Mouse (Mus musculus) midbrain, embryonic 12.5 days (tissue): ENCODE data around the gene Tmem135. TPM values are rescaled to one million over a fixed set of nuclear protein-coding genes. Genes with fewer than 3 reads are reported as not detected.

ENCODE experiments used
- ATAC-seq: fragments of 200-750 bp; cut with Nextera tagmentation; 2 replicates; pipeline ENCODE4 v1.8.0; 2017; ENCODE audit warnings: low read depth, moderate TSS enrichment, moderate library complexity; ENCODE audit not compliant: low FRiP score
- H3K27ac ChIP-seq: fragments of 300-500 bp; sonication (generic); replicated peaks from 2 replicates; pipeline ENCODE4 v1.5.1; 2016; ENCODE audit warnings: mild to moderate bottlenecking
- H3K27me3 ChIP-seq: fragments of 300-500 bp; sonication (generic); 2 replicates; pipeline ENCODE4 v1.6.1; 2016; ENCODE audit warnings: mild to moderate bottlenecking
- H3K36me3 ChIP-seq: fragments of 300-500 bp; sonication (generic); 2 replicates; pipeline ENCODE4 v1.6.1; 2016
- H3K4me1 ChIP-seq: fragments of 300-500 bp; sonication (generic); 2 replicates; pipeline ENCODE4 v1.6.1; 2016
- H3K4me2 ChIP-seq: fragments of 300-500 bp; sonication (generic); replicated peaks from 2 replicates; pipeline ENCODE4 v1.6.1; 2016; ENCODE audit warnings: mild to moderate bottlenecking, moderate library complexity
- H3K4me3 ChIP-seq: fragments of 300-500 bp; sonication (generic); 2 replicates; pipeline ENCODE4 v1.5.1; 2016; ENCODE audit warnings: mild to moderate bottlenecking
- H3K9ac ChIP-seq: fragments of 300-500 bp; sonication (generic); replicated peaks from 2 replicates; pipeline ENCODE4 v1.6.1; 2016; ENCODE audit warnings: mild to moderate bottlenecking, moderate library complexity
- H3K9me3 ChIP-seq: fragments of 300-500 bp; sonication (generic); 2 replicates; pipeline ENCODE4 v1.6.1; 2016; ENCODE audit warnings: mild to moderate bottlenecking
- WGBS: fragments of 180-500 bp; shearing (Covaris S2); methylation state at CpG from one replicate; pipeline ENCODE4 v1.1.7; 2016; 5-methylcytosine and 5-hydroxymethylcytosine counted together
- polyA plus RNA-seq: library from polyadenylated mRNA; unstranded; fragments of >200 nt; fragmentation: Nextera tagmentation; extraction: Ambion mirVana; gene quantifications from 2 replicates; pipeline ENCODE4 v1.2.1, GENCODE M21; 2016

The Tmem135 gene
- polyA plus RNA-seq, 1 experiment from 2014 or later = 19.1 TPM

GRCm38 (mm10) chr7:89193459-89193858, 210.6 kb downstream of the Tmem135 start:
- Histone ChIP-seq H3K4me2 (no peak overlapping the region), H3K9me3 (no peaks in the 10 kb centered on the region), H3K27ac (no peak overlapping the region), H3K9ac (no peak overlapping the region), H3K4me1 (0 out of 2 replicates have a peak, but pooled peaks cover 3% of the 10 kb centered on the region), H3K4me3 (no peak overlapping the region), H3K27me3 (no peaks in the 10 kb centered on the region), H3K36me3 (no peaks in the 10 kb centered on the region)
- ATAC-seq = no peak
- 81% methylated on average over 5 of the region's 5 CpGs for WGBS

- Histone ChIP-seq H3K27ac (no peak overlapping the region), H3K4me3 (no peak overlapping the region), H3K4me2 (no peak overlapping the region), H3K36me3 (no peaks in the 10 kb centered on the region), H3K9me3 (no peaks in the 10 kb centered on the region), H3K9ac (no peak overlapping the region), H3K4me1 (no peaks in the 10 kb centered on the region), H3K27me3 (no peaks in the 10 kb centered on the region)
- 86% methylated on average over 4 of the region's 4 CpGs for WGBS
- ATAC-seq = no peak
These were observed 220.1 kb downstream of the Tmem135 start for GRCm38 (mm10) chr7:89183928-89184327.

GRCm38 (mm10) chr7:89182943-89183342, 221.1 kb downstream of the Tmem135 start:
- 87% methylated on average over 5 of the region's 5 CpGs for WGBS
- no peak overlapping the region for H3K27ac ChIP-seq
- H3K4me1 ChIP-seq = no peaks in the 10 kb centered on the region
- no peaks in the 10 kb centered on the region for H3K27me3 ChIP-seq
- H3K9me3 ChIP-seq = no peaks in the 10 kb centered on the region
- H3K36me3 ChIP-seq = no peaks in the 10 kb centered on the region
- ATAC-seq = no peak
- no peak overlapping the region for H3K4me2 ChIP-seq
- H3K4me3 ChIP-seq = no peak overlapping the region
- H3K9ac ChIP-seq = no peak overlapping the region

GRCm38 (mm10) chr7:89181285-89181684, 222.7 kb downstream of the Tmem135 start:
- no peak overlapping the region for H3K4me3 ChIP-seq
- ATAC-seq = no peak
- H3K27me3 ChIP-seq = no peaks in the 10 kb centered on the region
- H3K9me3 ChIP-seq = no peaks in the 10 kb centered on the region
- H3K4me2 ChIP-seq = no peak overlapping the region
- H3K27ac ChIP-seq = no peak overlapping the region
- H3K4me1 ChIP-seq = no peaks in the 10 kb centered on the region
- 64% methylated on average over 1 of the region's 1 CpGs for WGBS
- H3K9ac ChIP-seq = no peak overlapping the region
- H3K36me3 ChIP-seq = no peaks in the 10 kb centered on the region

- Histone ChIP-seq H3K9me3 (no peaks in the 10 kb centered on the region), H3K4me1 (no peaks in the 10 kb centered on the region), H3K9ac (no peak overlapping the region), H3K36me3 (no peaks in the 10 kb centered on the region), H3K4me2 (no peak overlapping the region), H3K27me3 (no peaks in the 10 kb centered on the region), H3K27ac (no peak overlapping the region), H3K4me3 (no peak overlapping the region)
- WGBS = 83% methylated on average over 2 of the region's 2 CpGs
- ATAC-seq = no peak
These were observed 225.4 kb downstream of the Tmem135 start for GRCm38 (mm10) chr7:89178601-89179000.

- no peak for ATAC-seq
- no peak overlapping the region for H3K4me3 ChIP-seq
- no peaks in the 10 kb centered on the region for H3K36me3 ChIP-seq
- no peaks in the 10 kb centered on the region for H3K9me3 ChIP-seq
- H3K4me1 ChIP-seq = no peaks in the 10 kb centered on the region
- no peak overlapping the region for H3K4me2 ChIP-seq
- no peaks in the 10 kb centered on the region for H3K27me3 ChIP-seq
- no peak overlapping the region for H3K9ac ChIP-seq
- no peak overlapping the region for H3K27ac ChIP-seq
These were observed 226.1 kb downstream of the Tmem135 start for GRCm38 (mm10) chr7:89177926-89178325.

- no peak overlapping the region for H3K4me3 ChIP-seq
- ATAC-seq = no peak
- H3K4me2 ChIP-seq = no peak overlapping the region
- H3K27ac ChIP-seq = no peak overlapping the region
- H3K4me1 ChIP-seq = no peaks in the 10 kb centered on the region
- H3K27me3 ChIP-seq = no peaks in the 10 kb centered on the region
- no peaks in the 10 kb centered on the region for H3K9me3 ChIP-seq
- H3K9ac ChIP-seq = no peak overlapping the region
- H3K36me3 ChIP-seq = no peaks in the 10 kb centered on the region
- 91% methylated on average over 4 of the region's 4 CpGs for WGBS
These were observed 229.6 kb downstream of the Tmem135 start for GRCm38 (mm10) chr7:89174430-89174829.

- no peak for ATAC-seq
- 67% methylated on average over 1 of the region's 1 CpGs for WGBS
- no peaks in the 10 kb centered on the region for H3K9me3 ChIP-seq
- no peak overlapping the region for H3K27ac ChIP-seq
- no peak overlapping the region for H3K9ac ChIP-seq
- H3K4me1 ChIP-seq = no peaks in the 10 kb centered on the region
- H3K4me2 ChIP-seq = no peak overlapping the region
- no peaks in the 10 kb centered on the region for H3K36me3 ChIP-seq
- H3K27me3 ChIP-seq = no peaks in the 10 kb centered on the region
- no peak overlapping the region for H3K4me3 ChIP-seq
These were observed 231.0 kb downstream of the Tmem135 start for GRCm38 (mm10) chr7:89173018-89173417.

- H3K9ac ChIP-seq = no peak overlapping the region
- H3K27me3 ChIP-seq = no peaks in the 10 kb centered on the region
- H3K27ac ChIP-seq = no peak overlapping the region
- no peak overlapping the region for H3K4me3 ChIP-seq
- H3K4me1 ChIP-seq = no peaks in the 10 kb centered on the region
- ATAC-seq = no peak
- WGBS = 86% methylated on average over 4 of the region's 4 CpGs
- H3K9me3 ChIP-seq = no peaks in the 10 kb centered on the region
- H3K4me2 ChIP-seq = no peak overlapping the region
- H3K36me3 ChIP-seq = no peaks in the 10 kb centered on the region
These were observed 232.1 kb downstream of the Tmem135 start for GRCm38 (mm10) chr7:89171790-89172467.

- Histone ChIP-seq H3K4me3 (no peak overlapping the region), H3K9me3 (no peaks in the 10 kb centered on the region), H3K27me3 (no peaks in the 10 kb centered on the region), H3K4me2 (no peak overlapping the region), H3K9ac (no peak overlapping the region), H3K4me1 (no peaks in the 10 kb centered on the region), H3K27ac (no peak overlapping the region), H3K36me3 (no peaks in the 10 kb centered on the region)
- no peak for ATAC-seq
- 27% methylated on average over 2 of the region's 2 CpGs for WGBS
These were observed 235.4 kb downstream of the Tmem135 start for GRCm38 (mm10) chr7:89168606-89169005.

GRCm38 (mm10) chr7:89165528-89165927, 238.5 kb downstream of the Tmem135 start:
- Histone ChIP-seq H3K4me2 (no peak overlapping the region), H3K9me3 (no peaks in the 10 kb centered on the region), H3K27ac (no peak overlapping the region), H3K36me3 (no peaks in the 10 kb centered on the region), H3K9ac (no peak overlapping the region), H3K27me3 (no peaks in the 10 kb centered on the region), H3K4me3 (no peak overlapping the region), H3K4me1 (no peaks in the 10 kb centered on the region)
- no peak for ATAC-seq
- 80% methylated on average over 4 of the region's 4 CpGs for WGBS

- WGBS = 86% methylated on average over 6 of the region's 6 CpGs
- Histone ChIP-seq H3K9ac (no peak overlapping the region), H3K36me3 (no peaks in the 10 kb centered on the region), H3K27ac (no peak overlapping the region), H3K4me3 (no peak overlapping the region), H3K4me1 (no peaks in the 10 kb centered on the region), H3K4me2 (no peak overlapping the region), H3K27me3 (no peaks in the 10 kb centered on the region), H3K9me3 (no peaks in the 10 kb centered on the region)
- ATAC-seq = no peak
These were observed 242.2 kb downstream of the Tmem135 start for GRCm38 (mm10) chr7:89161610-89162378.
